Mouse (Mus musculus): ENCODE data around the gene Dvl1. TPM values are rescaled to one million over a fixed set of nuclear protein-coding genes. Genes with fewer than 3 reads are reported as not detected.
A peak's percentile ranks its signal among the peaks of the same experiment; 100 is the strongest.

Dvl1 gene
- polyA plus RNA-seq, 1 experiment from 2014 or later = 6.5 TPM

DNA sequence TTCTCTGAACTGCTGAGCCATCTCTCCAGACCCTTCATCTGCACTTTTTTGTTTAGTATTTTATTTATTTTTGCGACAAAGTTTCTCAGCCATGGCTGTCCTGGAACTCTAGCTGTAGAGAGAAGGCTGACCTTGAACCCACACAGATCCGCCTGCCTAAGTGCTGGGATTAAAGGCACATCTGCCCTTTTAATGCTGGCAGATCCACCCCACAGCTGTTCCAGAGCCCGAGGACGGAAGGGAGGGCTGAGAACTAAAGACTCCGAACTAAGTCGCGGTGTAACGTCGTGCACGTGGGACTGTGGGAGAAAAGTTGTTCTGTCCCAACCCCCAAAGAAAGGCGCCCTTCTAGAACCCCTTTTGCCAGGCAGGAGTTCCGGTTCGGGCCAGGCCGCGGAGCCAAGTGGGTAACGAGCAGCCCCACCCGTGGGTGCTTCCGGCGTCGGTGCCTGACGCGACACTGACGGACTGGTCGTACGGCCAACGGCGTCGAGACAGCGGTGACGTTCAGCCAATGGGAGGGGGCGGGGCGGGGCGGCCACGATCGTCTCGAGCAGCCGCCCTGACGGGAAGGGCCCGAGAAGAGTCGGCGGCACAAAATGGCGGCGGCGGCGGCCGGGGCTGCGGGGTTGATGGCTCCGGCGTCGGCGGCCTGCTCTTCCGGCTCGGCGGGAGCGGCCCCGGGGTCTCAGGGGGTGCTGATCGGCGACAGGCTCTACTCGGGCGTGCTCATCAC lies 35.1 kb upstream of the Dvl1 start, which contains the start of gene Ccnl2:
TSS of gene Ccnl2 (plus strand) at position 561 of the 736 bp plus-strand sequence.
- Histone ChIP-seq H3K4me1 (replicated peaks; ENCODE audit: control insufficient read depth, insufficient read depth, low read length) (no peaks in the 10 kb centered on the region), H3K9ac (ENCODE audit: low read depth, low read length) (peak within 1 kb of the TSS; percentile 99), H3K4me3 (ENCODE audit: low read depth, low read length) (peak within 1 kb of the TSS; percentile 100), H3K36me3 (ENCODE audit: control insufficient read depth, insufficient read depth) (peaks cover 58% of the 10 kb centered on the region), H3K27me3 (replicated peaks; ENCODE audit: control insufficient read depth, insufficient read depth, low read length) (no peaks in the 10 kb centered on the region), H3K27ac (ENCODE audit: low read depth, low read length) (peak within 1 kb of the TSS; percentile 94), H3K4me2 (replicated peaks; ENCODE audit: low read depth) (peak within 1 kb of the TSS; percentile 72), H3K9me3 (ENCODE audit: control insufficient read depth) (no peaks in the 10 kb centered on the region)
- TF ChIP-seq CTCF (IDR thresholded peaks at IDR 0.05; ENCODE audit: low read depth) = no peak
- under 1% methylated on average over 55 of the region's 60 CpGs for WGBS
- peak; percentile 98 for ATAC-seq

DNA sequence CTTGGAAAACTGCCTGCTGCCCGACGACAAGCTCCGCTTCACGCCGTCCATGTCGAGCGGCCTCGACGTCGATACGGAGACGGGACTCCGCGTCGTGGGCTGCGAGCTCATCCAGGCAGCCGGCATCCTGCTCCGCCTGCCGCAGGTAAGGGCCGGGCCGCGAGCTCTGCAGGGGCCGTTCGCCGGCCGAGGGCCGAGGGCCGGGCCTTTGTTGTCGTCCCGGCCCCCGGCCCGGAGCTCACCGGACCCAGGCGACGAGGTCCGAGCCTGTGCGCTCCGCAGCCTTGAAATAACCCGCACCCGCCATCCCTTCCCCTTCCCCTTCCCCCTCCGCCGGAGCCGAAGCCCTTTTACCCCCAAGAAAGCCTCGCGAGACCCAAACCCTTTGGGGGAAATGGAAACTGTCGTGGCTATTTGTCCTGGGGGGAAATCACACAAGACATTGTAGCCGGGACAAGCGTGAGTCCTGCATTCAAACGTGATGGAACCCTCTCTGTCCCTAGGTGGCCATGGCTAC lies 34.5 kb upstream of the Dvl1 start:
- Histone ChIP-seq H3K4me1 (replicated peaks; ENCODE audit: control insufficient read depth, insufficient read depth, low read length) (no peaks in the 10 kb centered on the region), H3K36me3 (ENCODE audit: control insufficient read depth, insufficient read depth) (peaks cover 58% of the 10 kb centered on the region), H3K27ac (ENCODE audit: low read depth, low read length) (peak overlapping the region; percentile 94), H3K27me3 (replicated peaks; ENCODE audit: control insufficient read depth, insufficient read depth, low read length) (no peaks in the 10 kb centered on the region), H3K4me3 (ENCODE audit: low read depth, low read length) (peak overlapping the region; percentile 100), H3K9me3 (ENCODE audit: control insufficient read depth) (no peaks in the 10 kb centered on the region), H3K9ac (ENCODE audit: low read depth, low read length) (peak overlapping the region; percentile 99), H3K4me2 (replicated peaks; ENCODE audit: low read depth) (peak overlapping the region; percentile 72)
- peak; percentile 36 for ATAC-seq
- under 1% methylated on average over 49 of the region's 49 CpGs for WGBS
- no peak for TF ChIP-seq CTCF (IDR thresholded peaks at IDR 0.05; ENCODE audit: low read depth)

DNA sequence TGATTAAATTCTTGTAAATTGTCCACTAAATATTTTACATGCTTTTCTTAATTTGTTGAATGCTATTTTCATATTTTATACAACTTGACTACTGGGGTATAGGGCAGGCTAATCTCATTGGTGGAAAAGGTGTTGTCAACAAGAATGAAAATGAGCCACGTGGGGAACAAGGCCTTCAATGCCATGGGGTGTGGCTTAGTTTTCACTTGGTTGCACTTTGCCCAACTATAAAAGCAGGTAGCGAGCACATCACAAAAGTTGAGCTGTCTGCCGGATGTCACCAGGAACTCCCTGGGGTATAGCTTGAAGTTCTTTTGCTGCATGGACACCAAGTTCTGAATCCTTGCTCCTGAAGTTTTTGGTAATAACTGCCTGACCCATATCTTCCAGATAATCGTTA lies 29.7 kb upstream of the Dvl1 start:
- no peaks in the 10 kb centered on the region for H3K4me1 ChIP-seq (replicated peaks; ENCODE audit: control insufficient read depth, insufficient read depth, low read length)
- peaks cover 78% of the 10 kb centered on the region for H3K36me3 ChIP-seq (ENCODE audit: control insufficient read depth, insufficient read depth)
- no peak overlapping the region for H3K27ac ChIP-seq (ENCODE audit: low read depth, low read length)
- 51% methylated on average over 4 of the region's 4 CpGs for WGBS
- peak; percentile 46 for ATAC-seq
- H3K9ac ChIP-seq (ENCODE audit: low read depth, low read length) = no peak overlapping the region
- no peaks in the 10 kb centered on the region for H3K27me3 ChIP-seq (replicated peaks; ENCODE audit: control insufficient read depth, insufficient read depth, low read length)
- no peaks in the 10 kb centered on the region for H3K9me3 ChIP-seq (ENCODE audit: control insufficient read depth)
- TF ChIP-seq CTCF (IDR thresholded peaks at IDR 0.05; ENCODE audit: low read depth) = no peak
- H3K4me2 ChIP-seq (replicated peaks; ENCODE audit: low read depth) = no peak overlapping the region
- no peak overlapping the region for H3K4me3 ChIP-seq (ENCODE audit: low read depth, low read length)

DNA sequence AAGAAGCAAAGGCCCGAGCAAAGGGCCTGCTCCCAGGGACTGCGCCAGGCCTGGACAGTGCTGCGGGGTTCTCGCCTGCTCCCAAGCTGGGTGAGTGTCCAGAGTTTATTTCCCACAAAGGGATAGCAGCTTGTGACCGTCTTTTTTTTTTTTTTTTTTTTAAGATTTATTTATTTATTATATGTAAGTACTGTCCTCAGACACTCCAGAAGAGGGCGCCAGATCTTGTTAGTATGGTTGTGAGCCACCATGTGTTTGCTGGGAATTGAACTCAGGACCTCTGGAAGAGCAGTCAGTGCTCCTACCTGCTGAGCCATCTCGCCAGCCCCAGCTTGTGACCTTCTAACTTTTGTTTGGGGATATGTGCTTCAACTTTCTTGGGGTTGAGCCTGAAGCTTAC lies 26.2 kb upstream of the Dvl1 start:
- WGBS = 75% methylated on average over 7 of the region's 7 CpGs
- Histone ChIP-seq H3K4me2 (replicated peaks; ENCODE audit: low read depth) (no peak overlapping the region), H3K9ac (ENCODE audit: low read depth, low read length) (no peak overlapping the region), H3K9me3 (ENCODE audit: control insufficient read depth) (no peaks in the 10 kb centered on the region), H3K4me3 (ENCODE audit: low read depth, low read length) (no peak overlapping the region), H3K27me3 (replicated peaks; ENCODE audit: control insufficient read depth, insufficient read depth, low read length) (no peaks in the 10 kb centered on the region), H3K36me3 (ENCODE audit: control insufficient read depth, insufficient read depth) (peaks cover 84% of the 10 kb centered on the region), H3K27ac (ENCODE audit: low read depth, low read length) (no peak overlapping the region), H3K4me1 (replicated peaks; ENCODE audit: control insufficient read depth, insufficient read depth, low read length) (no peaks in the 10 kb centered on the region)
- no peak for ATAC-seq
- peak; percentile 61 for TF ChIP-seq CTCF (IDR thresholded peaks at IDR 0.05; ENCODE audit: low read depth)

DNA sequence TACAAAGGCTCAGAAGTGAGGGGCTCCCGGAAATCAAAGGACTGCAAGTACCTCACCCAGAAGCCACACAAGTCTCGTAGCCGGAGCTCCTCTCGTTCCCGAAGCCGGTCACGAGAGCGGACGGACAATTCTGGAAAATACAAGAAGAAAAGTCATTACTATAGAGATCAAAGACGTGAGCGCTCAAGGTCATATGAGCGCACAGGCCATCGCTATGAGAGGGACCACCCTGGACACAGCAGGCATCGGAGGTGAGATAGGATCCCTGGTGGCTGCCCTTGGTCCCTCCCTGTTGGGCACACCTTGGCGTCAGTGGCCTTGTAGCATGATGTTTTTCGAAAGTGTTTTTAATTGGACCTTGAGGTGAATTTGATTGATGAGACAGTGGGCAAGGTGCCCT lies 23.8 kb upstream of the Dvl1 start:
- no peak overlapping the region for H3K4me3 ChIP-seq (ENCODE audit: low read depth, low read length)
- TF ChIP-seq CTCF (IDR thresholded peaks at IDR 0.05; ENCODE audit: low read depth) = no peak
- no peak overlapping the region for H3K27ac ChIP-seq (ENCODE audit: low read depth, low read length)
- no peak overlapping the region for H3K9ac ChIP-seq (ENCODE audit: low read depth, low read length)
- no peak for ATAC-seq
- no peaks in the 10 kb centered on the region for H3K27me3 ChIP-seq (replicated peaks; ENCODE audit: control insufficient read depth, insufficient read depth, low read length)
- no peak overlapping the region for H3K4me2 ChIP-seq (replicated peaks; ENCODE audit: low read depth)
- no peaks in the 10 kb centered on the region for H3K4me1 ChIP-seq (replicated peaks; ENCODE audit: control insufficient read depth, insufficient read depth, low read length)
- no peaks in the 10 kb centered on the region for H3K9me3 ChIP-seq (ENCODE audit: control insufficient read depth)
- H3K36me3 ChIP-seq (ENCODE audit: control insufficient read depth, insufficient read depth) = peaks cover 72% of the 10 kb centered on the region
- 94% methylated on average over 16 of the region's 16 CpGs for WGBS

DNA sequence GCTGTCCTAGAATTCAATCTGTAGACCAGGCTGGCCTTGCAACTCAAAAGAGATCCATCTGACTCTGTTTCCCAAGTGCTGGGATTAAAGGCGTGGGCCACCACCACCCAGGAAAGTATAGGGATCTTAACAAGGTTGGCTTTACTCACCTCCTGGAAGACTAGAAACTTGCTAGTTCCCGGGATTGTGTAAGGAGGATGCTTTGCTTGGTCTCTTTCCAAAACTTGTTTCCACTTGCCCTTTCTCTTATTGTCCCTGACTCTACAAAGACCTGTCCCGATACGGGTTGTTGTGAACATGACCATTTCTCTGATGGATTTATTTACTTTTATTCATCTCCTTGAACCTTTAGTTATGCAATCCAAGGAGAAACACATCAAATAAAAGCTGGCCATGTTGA lies 17.3 kb upstream of the Dvl1 start:
- Histone ChIP-seq H3K27ac (ENCODE audit: low read depth, low read length) (no peak overlapping the region), H3K27me3 (replicated peaks; ENCODE audit: control insufficient read depth, insufficient read depth, low read length) (no peaks in the 10 kb centered on the region), H3K4me2 (replicated peaks; ENCODE audit: low read depth) (no peak overlapping the region), H3K4me1 (replicated peaks; ENCODE audit: control insufficient read depth, insufficient read depth, low read length) (0 out of 2 replicates have a peak, but pooled peaks cover 3% of the 10 kb centered on the region), H3K4me3 (ENCODE audit: low read depth, low read length) (no peak overlapping the region), H3K9me3 (ENCODE audit: control insufficient read depth) (no peaks in the 10 kb centered on the region), H3K36me3 (ENCODE audit: control insufficient read depth, insufficient read depth) (peaks cover 14% of the 10 kb centered on the region), H3K9ac (ENCODE audit: low read depth, low read length) (no peak overlapping the region)
- 93% methylated on average over 4 of the region's 4 CpGs for WGBS
- no peak for ATAC-seq
- TF ChIP-seq CTCF (IDR thresholded peaks at IDR 0.05; ENCODE audit: low read depth) = no peak

Data from intestine, postnatal 0 days (tissue).